Mouse (Mus musculus) heart, postnatal 10 days (tissue): Measurements from ENCODE around the gene Rab6a. TPM values are rescaled to one million over a fixed set of nuclear protein-coding genes. Genes with fewer than 3 reads are reported as not detected.
A peak's percentile ranks its signal among the peaks of the same experiment; 100 is the strongest.
"Not testable (repeated sequence)": the region's sequence is repeated elsewhere in the genome, so short reads cannot be mapped to it uniquely, and the experiment has no call there.

ENCODE experiments used
- DNase-seq, 2 experiments: peaks; one replicate each; pipeline ENCODE4 v3.0.0; 2021
- intact Hi-C: fragments of 180-260 bp; cut with DNase I; formaldehyde crosslinking; loops from one replicate; pipeline ENCODE4 v1.15.1; 2025
- total RNA-seq, 2 experiments: library from RNA; stranded (reverse); gene quantifications; 2 replicates each; pipeline ENCODE4 v1.2.3; 2021

Rab6a gene
- 10 to 100 TPM; 77.2 to 78.6 TPM for total RNA-seq

DNA sequence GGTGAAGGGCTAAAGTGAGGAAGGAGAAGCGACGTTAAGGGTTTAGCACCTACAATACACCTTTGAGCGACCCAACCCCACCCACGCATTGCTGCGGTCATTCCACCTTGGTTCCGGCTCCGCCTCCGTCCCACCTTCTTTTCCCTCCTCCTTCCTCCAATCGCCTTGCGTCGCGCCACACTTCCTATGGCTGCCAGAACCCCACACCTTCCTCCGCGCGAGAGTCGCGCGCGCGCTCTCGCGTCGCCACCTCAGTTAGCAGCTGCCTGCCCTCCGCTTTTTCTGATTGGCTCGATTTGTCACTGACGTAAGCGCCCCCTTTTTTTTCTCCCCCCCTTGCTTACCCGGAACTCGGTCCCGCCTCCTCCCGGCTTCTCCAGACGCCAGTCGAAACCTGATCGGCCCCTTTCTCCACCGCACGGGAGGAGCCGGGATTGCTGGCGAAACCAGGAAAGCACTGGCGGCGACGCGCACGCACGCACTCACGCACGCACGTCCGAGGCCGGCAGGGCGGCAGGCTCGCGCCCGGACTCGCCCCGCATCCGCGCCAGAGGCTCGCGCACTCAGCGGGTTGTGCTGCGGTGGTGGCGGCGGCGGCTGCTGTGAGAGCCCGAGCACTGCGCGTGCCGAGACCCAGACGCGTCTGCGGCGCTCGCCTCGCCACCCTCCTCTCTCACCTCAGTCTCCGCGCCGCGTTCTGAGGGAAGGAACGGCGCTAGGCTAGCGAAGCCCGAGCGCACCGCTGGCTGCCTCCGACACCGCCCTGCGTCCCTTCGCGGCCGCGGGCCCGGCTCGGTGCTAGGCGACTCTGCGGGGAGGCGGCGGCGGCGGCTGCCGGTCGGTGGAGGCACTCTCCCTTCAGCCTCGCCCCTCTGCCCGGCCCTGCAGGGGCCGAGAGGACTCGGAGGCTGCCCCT, at the start of gene Rab6a:
Rab6a (plus strand) TSS at position 197 of the 916 bp plus-strand sequence.
- intact Hi-C loops = loop anchor here (1.0 to 2.0 kb wide), 2 partner anchors 16 to 25 kb away; no protein-coding TSS in a partner anchor
- peak; percentile 98 for DNase-seq

DNA sequence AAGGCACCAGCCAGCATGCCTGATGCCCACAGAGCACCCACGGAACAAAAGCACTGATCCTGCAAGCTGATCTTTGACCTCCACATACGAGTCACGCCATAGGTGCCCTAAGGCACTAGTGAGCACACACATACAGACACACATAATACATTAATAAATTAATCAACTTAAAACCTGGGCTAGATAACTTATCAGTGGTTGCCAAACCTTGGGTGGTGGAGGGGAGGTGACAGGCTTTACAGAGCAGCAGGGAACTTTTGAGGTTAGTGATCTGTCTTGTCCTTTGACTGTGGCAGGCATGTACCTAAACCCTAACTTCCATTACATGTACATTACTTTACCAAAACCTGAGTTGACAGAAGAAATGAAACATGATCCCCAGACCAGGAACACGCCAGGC, 47.9 kb upstream of the Rab6a start:
- intact Hi-C loops = no loop called here
- DNase-seq = no peak

DNA sequence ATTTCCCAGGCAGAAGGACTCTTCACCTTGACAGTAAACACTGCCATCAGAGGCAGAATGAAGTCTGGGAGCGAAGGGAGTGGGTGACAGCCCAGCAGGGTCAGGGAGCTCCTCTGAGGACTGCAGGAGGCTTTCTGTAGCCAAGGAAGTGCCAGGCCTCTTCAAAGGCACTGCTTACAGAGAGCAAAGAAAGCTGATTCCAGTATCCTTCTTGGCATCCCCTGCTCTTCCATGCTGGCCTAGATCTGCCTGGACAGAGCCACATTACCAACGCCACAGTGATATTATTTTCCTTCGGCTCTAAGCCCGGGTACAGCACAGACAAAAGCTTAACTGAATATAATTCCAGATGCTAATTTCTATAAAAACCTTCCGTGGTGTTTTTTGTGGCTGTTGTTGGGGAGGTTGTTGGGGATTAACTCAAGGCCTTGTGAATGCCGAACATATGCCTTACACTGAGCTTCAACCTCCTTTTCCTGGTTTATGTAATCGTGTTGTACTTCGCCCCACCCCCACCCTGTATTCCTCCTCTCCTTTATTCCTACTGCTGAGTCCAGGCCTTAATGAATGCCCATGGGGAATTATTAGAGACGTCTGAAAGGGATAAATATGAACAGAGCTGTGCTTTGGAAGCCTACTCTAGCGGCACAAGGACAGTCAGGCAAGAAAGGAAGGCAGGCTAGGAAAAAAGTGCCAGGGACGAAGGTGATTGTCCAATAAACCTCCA, 45.2 kb upstream of the Rab6a start:
- no peak for DNase-seq
- intact Hi-C loops = no loop called here

DNA sequence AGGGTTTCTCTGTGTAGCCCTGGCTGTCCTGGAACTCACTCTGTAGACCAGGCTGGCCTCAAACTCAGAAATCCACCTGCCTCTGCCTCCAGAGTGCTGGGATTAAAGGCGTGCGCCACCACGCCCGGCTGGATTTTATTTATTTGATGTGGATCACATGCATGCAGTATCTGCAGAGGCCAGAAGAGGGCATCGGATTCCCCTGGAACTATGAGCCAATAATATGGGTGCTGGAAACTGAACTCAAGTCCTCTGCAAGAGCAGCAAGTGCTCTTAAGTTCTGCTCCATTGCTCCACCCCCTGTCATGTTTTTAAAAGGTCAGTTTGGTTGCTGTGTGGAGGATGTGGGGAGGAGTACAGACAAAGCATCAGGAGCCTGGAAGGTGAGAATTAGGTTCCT, 40.0 kb upstream of the Rab6a start:
- intact Hi-C loops, DNase-seq: not testable (repeated sequence)

DNA sequence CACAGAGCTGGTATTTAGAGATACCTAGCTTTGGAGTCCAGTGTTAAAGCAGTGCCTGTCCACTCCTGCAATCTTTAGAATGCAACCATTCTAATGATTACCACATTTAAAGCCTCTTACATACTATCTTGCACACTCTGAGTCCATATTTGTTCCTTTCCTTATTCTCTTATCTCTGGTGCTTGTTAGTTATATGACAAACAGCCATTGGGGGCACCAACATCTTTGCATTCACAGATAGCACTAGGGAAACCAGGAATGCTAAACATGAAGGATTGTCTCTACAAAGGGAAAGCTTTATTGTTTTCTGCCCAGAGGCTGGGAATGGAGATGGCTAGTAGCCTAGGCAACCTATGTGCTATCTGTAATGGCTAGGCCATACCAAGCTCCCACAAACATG, 37.3 kb upstream of the Rab6a start:
- intact Hi-C loops = no loop called here
- no peak for DNase-seq

DNA sequence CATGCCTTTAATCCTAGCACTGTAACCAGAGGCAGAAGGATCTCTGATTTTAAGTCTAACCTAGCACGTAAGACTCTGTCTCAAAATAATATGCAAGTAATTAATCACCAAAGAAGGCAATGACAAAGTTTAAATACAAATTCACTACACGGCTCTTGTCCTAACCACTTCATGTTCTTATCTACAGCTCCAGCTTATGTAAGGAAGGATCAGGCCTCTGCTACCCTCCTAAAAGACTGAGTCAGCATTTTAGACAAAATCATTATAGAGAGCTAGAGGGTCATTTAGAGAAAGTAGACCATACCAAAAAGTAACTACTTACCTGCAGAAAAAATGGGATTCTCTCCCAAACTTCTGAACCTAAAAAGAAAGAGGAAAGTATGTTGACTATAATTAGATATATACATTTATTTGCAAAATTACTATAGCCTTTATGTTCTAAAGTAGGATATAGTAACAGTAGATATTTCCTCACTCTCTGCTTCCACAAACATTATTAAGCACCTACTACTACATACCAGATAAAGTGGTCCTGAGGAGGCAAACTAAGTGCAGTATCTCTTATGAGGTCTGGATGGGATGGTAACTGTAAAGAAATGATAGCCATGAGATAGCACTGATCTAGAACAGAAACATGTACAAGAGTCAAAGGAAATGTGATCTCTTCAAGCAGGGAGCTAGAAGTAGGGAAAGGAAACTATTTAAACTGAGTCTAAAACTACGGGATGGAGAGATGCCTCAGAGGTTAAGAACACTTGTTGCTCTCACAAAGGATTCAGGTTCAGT, 36.1 kb upstream of the Rab6a start:
- no peak for DNase-seq
- intact Hi-C loops = no loop called here

DNA sequence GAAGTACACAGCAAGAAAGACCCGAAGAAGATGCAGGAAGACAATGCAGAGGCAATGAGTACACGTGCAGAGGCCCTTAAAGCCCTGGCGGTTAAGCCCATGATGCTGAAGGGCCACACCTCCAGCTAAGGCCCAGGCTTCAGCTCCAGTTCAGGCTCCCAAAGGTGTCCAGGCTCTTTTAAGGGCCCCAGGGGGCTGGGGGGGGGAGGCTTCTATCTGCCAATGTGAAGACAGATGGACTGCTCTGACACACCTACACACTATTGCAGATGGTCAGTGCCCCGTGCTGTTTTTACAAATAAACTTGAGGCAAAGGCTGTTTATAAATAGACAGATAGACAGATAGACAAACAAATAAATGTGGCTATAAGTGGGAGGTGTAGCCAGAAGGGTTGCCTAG, 35.1 kb upstream of the Rab6a start:
- DNase-seq = no peak
- intact Hi-C loops = no loop called here

DNA sequence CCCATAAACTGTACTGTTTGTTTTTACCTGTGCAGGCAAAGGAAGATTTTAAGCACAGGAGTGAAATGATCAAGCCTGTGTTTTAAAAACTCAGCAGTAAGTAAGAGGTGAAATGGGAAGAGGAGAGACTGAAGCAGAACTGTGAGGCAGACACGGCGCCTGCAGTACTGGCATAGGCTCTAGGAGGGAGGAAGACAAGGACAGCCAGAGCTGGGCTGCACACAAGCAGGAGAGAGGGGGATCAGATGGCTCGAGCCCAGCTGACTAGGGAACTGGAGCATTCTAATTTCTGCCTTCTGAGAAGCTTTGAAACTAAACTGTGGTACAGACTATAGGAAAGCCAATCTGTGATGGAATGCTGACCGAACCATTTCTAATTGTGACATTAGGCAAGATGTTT, 34.5 kb upstream of the Rab6a start:
- intact Hi-C loops = no loop called here
- no peak for DNase-seq

DNA sequence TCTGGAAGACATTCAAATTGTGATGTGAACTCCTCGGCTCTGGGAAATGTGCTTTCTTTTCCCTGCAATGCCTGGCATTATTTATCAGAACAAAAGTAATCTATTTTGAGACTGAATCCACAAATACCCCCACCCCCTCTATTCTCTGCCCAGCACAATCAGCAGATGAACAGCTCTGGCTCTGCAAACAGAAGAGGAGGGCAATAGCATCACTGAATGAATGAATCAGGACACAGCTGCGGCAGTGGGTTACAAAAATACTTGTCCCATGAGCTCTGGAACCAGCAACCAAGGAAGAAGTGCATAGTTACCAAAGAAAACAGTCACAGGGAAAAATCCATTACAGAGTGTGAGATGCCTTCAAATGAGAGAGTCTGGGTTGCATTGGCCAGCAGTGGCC, 28.4 kb upstream of the Rab6a start:
- DNase-seq = no peak
- intact Hi-C loops = no loop called here

DNA sequence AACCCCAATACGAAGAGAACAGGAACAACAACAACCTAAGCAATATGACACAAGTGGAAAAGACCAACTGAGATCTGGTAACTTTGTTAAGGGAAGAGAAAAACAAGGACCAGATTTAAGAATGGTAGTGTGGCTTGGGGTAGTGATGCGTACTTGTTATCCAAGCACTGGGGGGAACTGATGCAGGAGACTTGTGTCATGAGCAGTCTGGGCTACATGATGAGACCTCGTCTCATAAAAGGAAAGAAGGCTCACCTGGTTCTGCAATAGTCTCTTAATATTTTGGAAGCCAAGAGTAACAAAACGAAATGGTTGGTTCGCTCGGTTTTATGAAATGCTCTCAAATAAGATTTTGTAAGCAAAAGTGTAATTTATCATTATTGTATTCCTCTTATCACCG, 25.0 kb upstream of the Rab6a start:
- intact Hi-C loops = loop anchor here (2.0 to 5.0 kb wide), 2 partner anchors 25 to 45 kb away; partner anchors contain the start of genes Coa4 and Rab6a
- no peak for DNase-seq

DNA sequence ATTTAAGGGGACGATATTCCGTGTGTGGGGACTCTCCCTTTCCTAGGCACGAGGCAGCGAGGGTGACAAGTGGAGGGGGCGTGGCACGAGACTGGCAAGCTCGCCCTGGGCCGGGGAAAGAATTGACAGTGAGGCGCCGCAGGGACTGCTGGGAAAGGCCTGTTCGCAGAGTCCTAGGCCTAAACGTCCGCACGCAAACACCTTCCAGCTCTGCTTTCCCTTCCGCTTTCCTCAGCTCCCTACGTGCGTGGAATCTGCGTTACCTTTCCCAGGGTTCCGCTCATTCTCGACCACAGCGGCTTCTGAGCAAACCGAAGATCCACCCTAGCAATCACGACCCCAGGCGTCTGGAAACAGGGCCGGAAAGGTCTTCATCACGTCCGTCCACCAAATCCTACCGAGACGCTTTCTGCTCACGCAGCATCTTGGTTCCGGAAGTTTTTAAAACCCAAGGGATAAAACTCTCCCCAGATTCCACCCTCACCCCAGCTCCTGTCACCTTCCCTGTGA, 24.4 kb upstream of the Rab6a start:
- intact Hi-C loops = loop anchor here (2.0 to 5.0 kb wide), 2 partner anchors 24 to 45 kb away; partner anchors contain the start of genes Coa4 and Rab6a

DNA sequence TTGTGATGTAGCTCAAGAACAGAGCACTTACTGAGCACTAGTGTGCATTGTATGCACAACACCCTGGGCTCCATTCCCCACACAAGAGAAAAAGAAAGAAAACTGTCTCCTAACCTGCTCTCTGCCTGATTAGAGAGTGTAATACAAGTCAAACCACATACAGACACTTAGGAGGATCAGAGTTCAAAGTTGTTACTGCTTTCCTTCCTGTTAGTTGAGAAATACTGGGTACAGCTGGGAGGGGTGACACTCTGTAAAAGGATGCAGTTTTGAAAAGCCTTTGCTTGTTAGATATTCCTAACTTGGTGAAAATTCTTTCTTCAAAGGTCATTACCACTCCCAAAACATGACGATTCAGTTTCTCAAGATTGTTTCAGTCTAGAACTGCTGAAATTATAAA, 17.4 kb upstream of the Rab6a start:
- intact Hi-C loops = no loop called here
- no peak for DNase-seq

More for the DNA sequence above, 24.4 kb upstream of the Rab6a start:
- DNase-seq = peak; percentile 93 to 94

DNA sequence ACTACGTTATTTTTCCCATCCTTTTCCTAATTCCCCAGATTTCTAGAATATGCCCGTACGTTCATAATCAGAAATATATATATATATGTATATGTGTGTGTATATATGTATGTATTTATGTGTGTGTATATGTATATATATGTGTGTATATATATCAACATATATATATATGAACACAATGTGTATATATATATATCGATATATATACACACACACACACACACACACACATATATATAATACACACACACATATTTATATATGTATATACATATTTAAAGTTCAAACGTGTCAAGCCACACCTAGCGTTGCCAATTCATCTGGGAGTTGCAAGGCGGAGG, 16.7 kb upstream of the Rab6a start:
- intact Hi-C loops = no loop called here
- DNase-seq = no peak

DNA sequence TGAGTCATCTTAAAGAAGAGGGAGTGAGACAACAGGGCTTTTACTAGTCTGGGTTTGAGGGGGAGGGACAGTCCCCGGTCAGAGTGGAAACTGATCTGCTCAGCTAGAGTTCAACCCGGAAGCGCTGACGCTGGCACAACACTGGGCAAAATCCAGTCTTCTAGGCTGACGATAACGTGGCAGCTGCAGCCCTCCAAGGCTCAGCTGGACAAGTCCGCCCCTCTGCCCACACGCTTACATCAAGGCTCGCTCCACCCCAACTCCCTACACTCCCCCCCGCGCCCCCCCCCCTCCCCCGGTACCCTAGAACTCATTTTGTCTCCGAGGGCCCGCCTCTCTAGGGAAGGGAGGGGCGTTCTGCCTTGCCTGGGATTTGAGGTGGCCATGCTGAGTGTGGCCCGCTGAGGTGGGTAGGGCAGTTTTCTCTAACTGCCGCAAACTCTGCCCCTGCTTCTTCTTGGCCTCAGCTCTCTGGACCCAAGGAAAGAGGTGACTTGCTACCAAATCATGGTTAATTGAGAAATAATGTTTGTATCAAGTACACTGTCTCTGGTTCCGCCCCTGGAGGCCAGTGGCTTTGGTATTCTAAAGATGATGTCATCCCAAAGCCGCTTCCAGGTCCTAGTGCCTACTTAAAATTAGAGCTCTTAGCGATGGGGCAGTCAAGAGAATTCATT, 16.2 kb upstream of the Rab6a start:
- intact Hi-C loops = loop anchor here (1.0 kb wide), 1 partner anchor 16 kb away; the partner anchor contains the start of gene Rab6a
- DNase-seq = peak; percentile 87 to 89

DNA sequence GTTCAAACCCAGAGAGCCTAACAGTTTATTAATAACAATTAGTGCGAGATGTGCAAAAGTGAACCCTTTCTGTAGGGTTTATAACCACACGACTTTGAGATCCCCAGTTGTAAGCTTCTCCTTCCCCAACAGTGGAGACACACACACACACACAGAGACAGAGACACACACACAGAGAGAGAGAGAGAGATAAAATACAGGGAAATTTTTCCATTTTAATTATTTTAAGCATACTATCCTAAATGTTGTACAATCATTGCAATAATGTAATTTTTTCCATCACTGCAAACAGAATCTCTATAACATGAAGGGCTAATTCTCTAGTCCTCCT, 15.7 kb upstream of the Rab6a start:
- intact Hi-C loops = loop anchor here (1.0 kb wide), 1 partner anchor 16 kb away; the partner anchor contains the start of gene Rab6a
- no peak for DNase-seq

DNA sequence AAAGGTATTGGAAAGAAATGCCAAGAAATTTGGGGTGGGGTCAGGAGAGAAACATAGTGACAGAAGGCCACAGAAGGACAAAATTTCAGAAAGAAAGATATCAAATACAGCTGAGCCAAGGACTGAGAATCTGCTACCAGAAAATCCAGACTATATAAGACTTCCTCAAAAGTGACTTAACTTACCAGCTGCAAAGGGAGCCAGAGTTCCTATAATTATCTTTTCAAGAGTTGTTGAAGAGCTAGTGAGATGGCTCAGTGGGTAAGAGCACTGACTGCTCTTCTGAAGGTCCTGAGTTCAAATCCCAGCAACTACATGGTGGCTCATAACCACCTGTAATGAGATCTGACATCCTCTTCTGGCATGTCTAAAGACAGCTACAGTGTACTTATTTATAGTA, 13.9 kb upstream of the Rab6a start:
- intact Hi-C loops = no loop called here
- DNase-seq = no peak

DNA sequence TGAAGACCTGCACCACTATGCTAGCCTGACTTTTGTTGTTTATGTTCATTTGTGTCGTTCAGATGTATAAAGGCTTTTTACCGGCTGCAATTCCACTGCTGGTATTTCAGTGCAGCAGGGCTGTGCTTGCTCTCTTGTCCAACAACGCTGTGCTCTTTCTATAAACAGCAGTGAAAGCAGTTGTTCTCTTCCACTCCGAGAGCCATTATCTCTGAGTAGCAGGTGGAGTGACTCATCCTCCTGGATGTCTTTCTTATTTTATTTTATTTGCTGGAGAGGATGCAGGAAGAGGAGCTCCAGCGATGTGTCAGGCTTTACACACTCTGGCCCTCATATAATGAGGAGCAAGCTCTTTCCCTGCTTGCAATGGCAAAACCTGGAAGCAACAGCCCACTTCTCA, 7.0 kb upstream of the Rab6a start:
- no peak for DNase-seq
- intact Hi-C loops = no loop called here

DNA sequence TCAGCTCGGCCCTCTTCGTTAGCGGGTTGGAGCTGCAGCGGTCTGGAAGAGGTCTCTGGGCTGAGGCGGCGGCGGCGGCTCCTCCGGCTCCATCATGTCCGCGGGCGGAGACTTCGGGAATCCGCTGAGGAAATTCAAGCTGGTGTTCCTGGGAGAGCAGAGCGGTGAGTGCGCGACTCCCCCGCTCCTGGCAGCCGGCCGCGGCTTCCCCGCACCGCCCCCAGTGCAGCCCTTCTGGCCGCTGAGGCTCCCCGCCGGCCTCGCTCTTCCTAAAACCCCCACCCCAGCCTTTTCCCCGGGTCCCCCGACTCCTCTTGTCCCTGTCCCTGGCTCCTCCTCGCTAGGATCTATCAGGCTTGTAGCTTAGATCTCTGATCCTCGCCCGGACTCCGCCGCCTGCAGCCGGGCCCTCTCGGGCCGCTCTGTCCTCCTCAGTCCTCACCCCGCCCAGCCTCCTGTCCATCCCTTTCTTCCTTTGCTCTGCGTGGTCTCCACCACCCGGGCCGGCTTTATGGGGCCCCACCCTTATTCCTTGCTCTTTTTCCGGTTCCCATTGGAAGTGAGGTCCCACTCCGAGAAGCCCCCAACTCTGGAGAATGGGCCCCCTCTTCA, 1.0 kb downstream of the Rab6a start, which contains the start of gene Mrpl48:
Mrpl48 (minus strand) TSS at position 172 of the 612 bp plus-strand sequence.
- peak; percentile 70 to 71 for DNase-seq
- intact Hi-C loops = no loop called here

DNA sequence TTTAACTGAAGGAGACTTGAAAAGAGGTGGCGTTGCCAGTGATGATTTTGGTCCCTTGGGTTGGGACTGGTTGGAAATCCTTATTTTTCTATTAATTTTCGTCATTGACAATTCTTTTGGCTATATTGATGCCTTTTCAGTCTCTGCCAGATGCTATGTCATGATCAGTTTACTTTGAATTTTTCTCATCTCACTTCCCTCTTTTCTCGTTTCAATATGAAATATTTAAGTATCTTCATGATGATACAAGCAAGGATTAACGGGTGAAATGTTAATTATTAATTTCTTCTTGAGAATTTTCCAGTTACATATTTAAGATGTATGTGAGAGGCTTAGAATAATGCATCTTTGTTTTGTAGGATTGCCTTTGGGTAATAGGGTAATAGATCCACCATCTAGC, 1.7 kb downstream of the Rab6a start:
- DNase-seq = no peak
- intact Hi-C loops = no loop called here
